8 mouse cellular contexts compared by ENCODE assay signal in the genomic region with DNA sequence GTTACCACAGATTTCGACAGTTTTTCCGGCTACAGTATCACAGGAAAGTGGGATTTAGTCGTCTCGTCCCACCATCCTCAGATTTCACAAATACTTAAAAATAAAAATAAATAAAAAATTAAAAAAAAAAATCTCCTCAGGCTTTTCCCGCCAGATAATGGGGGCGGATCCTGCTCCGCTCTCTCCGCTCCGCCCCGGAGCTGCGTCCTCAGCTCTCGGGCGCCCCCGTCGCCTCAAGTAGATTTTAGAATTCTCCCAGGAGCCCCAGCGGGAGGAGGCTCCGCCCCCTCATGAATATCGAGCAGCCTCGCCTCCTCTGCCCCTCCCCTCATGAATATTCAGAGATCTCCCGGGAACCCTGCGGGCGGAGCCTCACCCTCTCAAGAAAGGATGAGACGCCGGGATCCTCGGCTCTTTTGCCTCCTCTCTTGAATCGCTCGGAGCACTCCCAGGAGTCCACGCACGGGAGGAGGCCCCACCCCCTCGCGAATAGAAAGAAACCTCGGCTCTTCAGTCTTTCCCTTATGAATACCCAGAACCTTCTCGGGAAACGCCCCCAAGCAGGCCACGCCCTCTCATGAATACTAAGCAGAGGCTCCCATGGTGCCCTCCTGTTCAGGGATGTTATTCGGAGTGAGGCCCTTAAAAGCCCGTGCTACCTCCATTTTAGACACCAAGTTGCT. TPM values are rescaled to one million over a fixed set of nuclear protein-coding genes. Genes with fewer than 3 reads are reported as not detected.
DNase-seq lines count a peak whose midpoint lies in the region; ATAC-seq and TF ChIP-seq lines count a peak whose summit lies in the region.

A gene (minus strand): TSS at position 237 of the 683 bp plus-strand sequence.

- peak within 1 kb of the TSS; percentile 73 for H3K4me2 ChIP-seq in heart, embryonic 15.5 days
- H3K4me2 ChIP-seq in liver, embryonic 14.5 days (ENCODE audit: low read depth), result peak within 1 kb of the TSS; percentile 84
- peak within 1 kb of the TSS; percentile 40 for H3K4me2 ChIP-seq in neural tube, embryonic 11.5 days (ENCODE audit: low read depth)
- H3K4me2 ChIP-seq in stomach, postnatal 0 days (replicated peaks; ENCODE audit: low read depth), result peak within 1 kb of the TSS; percentile 54

- ATAC-seq in heart, embryonic 15.5 days (replicated peaks; ENCODE audit: insufficient number of reproducible peaks, insufficient read depth, low FRiP score, low read depth), result peak; percentile 92
- ATAC-seq in liver, embryonic 14.5 days (ENCODE audit: insufficient read depth), result peak; percentile 92
- peak; percentile 94 for ATAC-seq in neural tube, embryonic 11.5 days (ENCODE audit: insufficient read depth, low FRiP score, low TSS enrichment)
- peak; percentile 96 for ATAC-seq in stomach, postnatal 0 days (ENCODE audit: low FRiP score, low TSS enrichment)

- H3K27ac ChIP-seq in forebrain, embryonic 10.5 days, result peak within 1 kb of the TSS; percentile 91
- peak within 1 kb of the TSS; percentile 86 for H3K27ac ChIP-seq in heart, embryonic 15.5 days
- H3K27ac ChIP-seq in liver, embryonic 14.5 days, result peak within 1 kb of the TSS; percentile 80
- H3K27ac ChIP-seq in neural tube, embryonic 11.5 days (ENCODE audit: low read depth, low read length), result peak within 1 kb of the TSS; percentile 81; the same call in 1 of the 2 replicates
- peak within 1 kb of the TSS; percentile 86 for H3K27ac ChIP-seq in stomach, postnatal 0 days (replicated peaks)

- H3K4me1 ChIP-seq in forebrain, embryonic 10.5 days, result peaks cover 6% of the 10 kb centered on the region
- no peaks in the 10 kb centered on the region for H3K4me1 ChIP-seq in heart, embryonic 15.5 days (replicated peaks)
- peaks cover 3 to 9% of the 10 kb centered on the region in 2 experiments; a peak in 2 of 4 replicates for H3K4me1 ChIP-seq in liver, embryonic 14.5 days (replicated peaks; ENCODE audit: control insufficient read depth in 2 of 2, insufficient read depth in 2 of 2, low read length in 1 of 2)
- no peaks in the 10 kb centered on the region for H3K4me1 ChIP-seq in neural tube, embryonic 11.5 days (ENCODE audit: control insufficient read depth, insufficient read depth, low read length)
- H3K4me1 ChIP-seq in stomach, postnatal 0 days (replicated peaks; ENCODE audit: control insufficient read depth, insufficient read depth), result no peaks in the 10 kb centered on the region

- DNase-seq in CD8-positive naive resting alpha-beta T cell, adult 2 months (ENCODE audit: low read depth in 2 of 2, low spot score in 2 of 2), result peak; percentile 92 to 95
- peak; percentile 98 for DNase-seq in c-Kit-positive CD71-negative TER-119-negative erythroid progenitor cells, embryonic 14.5 days (ENCODE audit: low read depth)
- peak; percentile 96 for DNase-seq in forebrain, embryonic 10.5 days (ENCODE audit: extremely low spot score, low spot score)
- DNase-seq in kidney, postnatal 25 days, result peak; percentile 98 to 99
- DNase-seq in liver, embryonic 14.5 days (ENCODE audit: low read depth in 3 of 3, low spot score in 3 of 3), result peak; percentile 95 to 97 (median 97)
- DNase-seq in neural tube, embryonic 11.5 days (ENCODE audit: low spot score), result peak; percentile 97
- peak; percentile 96 for DNase-seq in stomach, postnatal 0 days (ENCODE audit: low spot score)

- H3K9me3 ChIP-seq in forebrain, embryonic 10.5 days, result no peaks in the 10 kb centered on the region
- no peaks in the 10 kb centered on the region for H3K9me3 ChIP-seq in heart, embryonic 15.5 days (replicated peaks)
- no peaks in the 10 kb centered on the region for H3K9me3 ChIP-seq in liver, embryonic 14.5 days (ENCODE audit: control insufficient read depth, low read length)
- no peaks in the 10 kb centered on the region for H3K9me3 ChIP-seq in neural tube, embryonic 11.5 days (ENCODE audit: control insufficient read depth, low read length)
- no peaks in the 10 kb centered on the region for H3K9me3 ChIP-seq in stomach, postnatal 0 days (ENCODE audit: control insufficient read depth, low read length)

- peak; percentile 83 for TF ChIP-seq CTCF in liver, embryonic 14.5 days (IDR thresholded peaks at IDR 0.05; ENCODE audit: low read depth)
- TF ChIP-seq CTCF in stomach, postnatal 0 days (IDR thresholded peaks at IDR 0.05; ENCODE audit: low read depth), result peak; percentile 79

- no peak for TF ChIP-seq EP300 in liver, embryonic 14.5 days (IDR thresholded peaks at IDR 0.05; ENCODE audit: low read depth)
- peak; percentile 82 for TF ChIP-seq EP300 in stomach, postnatal 0 days (optimal IDR thresholded peaks at IDR 0.05)

- peak within 1 kb of the TSS; percentile 68 for H3K4me3 ChIP-seq in forebrain, embryonic 10.5 days
- peak within 1 kb of the TSS; percentile 60 for H3K4me3 ChIP-seq in heart, embryonic 15.5 days
- H3K4me3 ChIP-seq in liver, embryonic 14.5 days (ENCODE audit: insufficient read depth in 1 of 2, low read depth in 2 of 2, low read length in 2 of 2), result peak within 1 kb of the TSS; percentile 85 to 98
- H3K4me3 ChIP-seq in neural tube, embryonic 11.5 days (ENCODE audit: low read depth, low read length), result peak within 1 kb of the TSS; percentile 43
- peak within 1 kb of the TSS; percentile 54 for H3K4me3 ChIP-seq in stomach, postnatal 0 days (ENCODE audit: low read depth, low read length)

- WGBS in forebrain, embryonic 10.5 days, result under 1% methylated on average over 37 of the region's 37 CpGs
- under 1% methylated on average over 37 of the region's 37 CpGs for WGBS in heart, embryonic 15.5 days
- under 1% methylated on average over 37 of the region's 37 CpGs for WGBS in liver, embryonic 14.5 days (ENCODE audit: insufficient replicate concordance)
- under 1% methylated on average over 37 of the region's 37 CpGs for WGBS in neural tube, embryonic 11.5 days
- WGBS in stomach, postnatal 0 days, result under 1% methylated on average over 37 of the region's 37 CpGs

- no peaks in the 10 kb centered on the region for H3K27me3 ChIP-seq in forebrain, embryonic 10.5 days (ENCODE audit: poor library complexity, severe bottlenecking)
- no peaks in the 10 kb centered on the region for H3K27me3 ChIP-seq in heart, embryonic 15.5 days
- H3K27me3 ChIP-seq in liver, embryonic 14.5 days (ENCODE audit: control insufficient read depth, insufficient read depth, low read length), result no peaks in the 10 kb centered on the region
- H3K27me3 ChIP-seq in neural tube, embryonic 11.5 days (ENCODE audit: control insufficient read depth, insufficient read depth, low read length), result no peaks in the 10 kb centered on the region
- H3K27me3 ChIP-seq in stomach, postnatal 0 days (ENCODE audit: control insufficient read depth, insufficient read depth, low read length), result no peaks in the 10 kb centered on the region

- no peaks in the 10 kb centered on the region for H3K36me3 ChIP-seq in forebrain, embryonic 10.5 days (replicated peaks)
- no peaks in the 10 kb centered on the region for H3K36me3 ChIP-seq in heart, embryonic 15.5 days
- no peaks in the 10 kb centered on the region for H3K36me3 ChIP-seq in liver, embryonic 14.5 days (replicated peaks; ENCODE audit: control insufficient read depth, insufficient read depth, low read depth)
- no peaks in the 10 kb centered on the region for H3K36me3 ChIP-seq in neural tube, embryonic 11.5 days (ENCODE audit: control insufficient read depth, insufficient read depth, low read length)
- H3K36me3 ChIP-seq in stomach, postnatal 0 days (ENCODE audit: control insufficient read depth, insufficient read depth, low read length), result no peaks in the 10 kb centered on the region

- peak within 1 kb of the TSS; percentile 60 for H3K9ac ChIP-seq in heart, embryonic 15.5 days
- peak within 1 kb of the TSS; percentile 84 for H3K9ac ChIP-seq in liver, embryonic 14.5 days (replicated peaks)
- peak within 1 kb of the TSS; percentile 53 for H3K9ac ChIP-seq in neural tube, embryonic 11.5 days (ENCODE audit: low read length)
- peak within 1 kb of the TSS; percentile 63 for H3K9ac ChIP-seq in stomach, postnatal 0 days (ENCODE audit: low read length)

RNA-seq across cellular contexts. Expression of the gene that starts here (rescaled TPM):
- 0.64 and 0.91 TPM in 2 replicates for polyA plus RNA-seq in forebrain, embryonic 10.5 days (2016; fragmentation: Nextera tagmentation; extraction: Ambion mirVana)
- polyA plus RNA-seq in heart, embryonic 15.5 days (2015; fragmentation: Nextera tagmentation; extraction: Ambion mirVana), result 0.72 and 0.82 TPM in 2 replicates
- 0.17 and 0.30 TPM in 2 replicates for polyA plus RNA-seq in liver, embryonic 14.5 days (2012; rRNA removed)
- 0.28 and 0.51 TPM in 2 replicates for polyA plus RNA-seq in liver, embryonic 14.5 days (2014; fragmentation: Nextera tagmentation; extraction: Ambion mirVana)
- polyA plus RNA-seq in neural tube, embryonic 11.5 days (2014; fragmentation: Nextera tagmentation; extraction: Ambion mirVana), result 0.53 and 0.65 TPM in 2 replicates
- 0.29 and 0.34 TPM in 2 replicates for polyA plus RNA-seq in stomach, postnatal 0 days (2015; fragmentation: Nextera tagmentation; extraction: Ambion mirVana)

Comparison
In these comparisons a context has a peak if more than half of its experiments do, and no peak if none do; other contexts are left out.
1. Peak in every context shown above with its lines: DNase-seq, ATAC-seq, H3K4me3 ChIP-seq and H3K27ac ChIP-seq.
2. Peak in DNase-seq, H3K4me3 ChIP-seq and H3K27ac ChIP-seq in forebrain, embryonic 10.5 days; RNA of the gene not detected or under 1 TPM.
3. Peak in ATAC-seq, H3K4me3 ChIP-seq, H3K27ac ChIP-seq, H3K9ac ChIP-seq and H3K4me2 ChIP-seq in heart, embryonic 15.5 days; RNA of the gene not detected or under 1 TPM.
4. Peak in DNase-seq, ATAC-seq, H3K4me3 ChIP-seq, H3K27ac ChIP-seq, H3K9ac ChIP-seq and H3K4me2 ChIP-seq in liver, embryonic 14.5 days; RNA of the gene not detected or under 1 TPM.
5. Peak in DNase-seq, ATAC-seq, H3K4me3 ChIP-seq, H3K27ac ChIP-seq, H3K9ac ChIP-seq and H3K4me2 ChIP-seq in neural tube, embryonic 11.5 days; RNA of the gene not detected or under 1 TPM.
6. Peak in DNase-seq, ATAC-seq, H3K4me3 ChIP-seq, H3K27ac ChIP-seq, H3K9ac ChIP-seq and H3K4me2 ChIP-seq in stomach, postnatal 0 days; RNA of the gene not detected or under 1 TPM.